Mouse (Mus musculus) heart, postnatal 0 days (tissue): ENCODE data around the gene Pde3a. TPM values are rescaled to one million over a fixed set of nuclear protein-coding genes. Genes with fewer than 3 reads are reported as not detected.

Experiments used
- ATAC-seq: fragments of 200-750 bp; cut with Nextera tagmentation; 2 replicates; pipeline ENCODE4 v1.8.0; 2017; ENCODE audit warnings: low read depth, moderate number of reproducible peaks, moderate library complexity; ENCODE audit not compliant: insufficient read depth
- DNase-seq: peaks from one replicate; pipeline ENCODE4 v3.0.0-alpha.2; 2016; ENCODE audit warnings: low spot score
- H3K27ac ChIP-seq: fragments of 300-500 bp; sonication (generic); 2 replicates; pipeline ENCODE4 v1.5.1; 2014; ENCODE audit warnings: low read depth, mild to moderate bottlenecking
- H3K27me3 ChIP-seq: fragments of 300-500 bp; sonication (generic); 2 replicates; pipeline ENCODE4 v1.6.1; 2014; ENCODE audit warnings: low read length, mixed read lengths; ENCODE audit not compliant: control insufficient read depth, insufficient read depth
- H3K36me3 ChIP-seq: fragments of 300-500 bp; sonication (generic); replicated peaks from 2 replicates; pipeline ENCODE4 v1.6.1; 2014; ENCODE audit warnings: low read length, mixed read lengths; ENCODE audit not compliant: control insufficient read depth, insufficient read depth
- H3K4me1 ChIP-seq: fragments of 300-500 bp; sonication (generic); 2 replicates; pipeline ENCODE4 v1.6.1; 2014; ENCODE audit warnings: antibody characterized with exemption; ENCODE audit not compliant: control insufficient read depth, insufficient read depth
- H3K4me2 ChIP-seq: fragments of 300-500 bp; sonication (generic); 2 replicates; pipeline ENCODE4 v1.6.1; 2014; ENCODE audit warnings: low read depth, mild to moderate bottlenecking, low read length, moderate library complexity
- H3K4me3 ChIP-seq: fragments of 300-500 bp; sonication (generic); 2 replicates; pipeline ENCODE4 v1.5.1; 2014; ENCODE audit warnings: low read depth, low read length
- H3K9ac ChIP-seq: fragments of 300-500 bp; sonication (generic); replicated peaks from 2 replicates; pipeline ENCODE4 v1.6.1; 2014; ENCODE audit warnings: low read depth, low read length, mixed read lengths
- H3K9me3 ChIP-seq: fragments of 300-500 bp; sonication (generic); replicated peaks from 2 replicates; pipeline ENCODE4 v1.6.1; 2016; ENCODE audit warnings: low read length; ENCODE audit not compliant: control insufficient read depth
- CTCF ChIP-seq: IDR thresholded peaks from 2 replicates; pipeline ENCODE4 v1.5.1; 2016; ENCODE audit warnings: antibody characterized with exemption, control low read depth, low read depth
- EP300 ChIP-seq: IDR thresholded peaks from 2 replicates; pipeline ENCODE4 v1.6.1; 2016; ENCODE audit warnings: antibody characterized with exemption, low read depth
- WGBS: fragments of 180-500 bp; shearing (Covaris S2); extraction: QIAGEN DNeasy Blood & Tissue Kit; methylation state at CpG from one replicate; pipeline ENCODE4 v1.1.7; 2014; 5-methylcytosine and 5-hydroxymethylcytosine counted together
- polyA plus RNA-seq: library from polyadenylated mRNA; unstranded; fragments of >200 nt; fragmentation: Nextera tagmentation; extraction: Ambion mirVana; gene quantifications from 2 replicates; pipeline ENCODE4 v1.2.1, GENCODE M21; 2015
- total RNA-seq: library from RNA; depleted of rRNA; stranded (reverse); fragments of >200 nt; gene quantifications from 2 replicates; pipeline ENCODE4 v1.2.3, GENCODE M21; 2014; ENCODE audit warnings: low replicate concordance

Gene Pde3a
- total and polyA plus RNA-seq, 2 experiments from 2014 or later = 8.2 to 42.0 TPM

GRCm38 (mm10) chr6:141381473-141381872, 132.4 kb downstream of the Pde3a start:
- 32% methylated on average over 8 of the region's 8 CpGs for WGBS
- no peaks in the 10 kb centered on the region for H3K9me3 ChIP-seq
- H3K27ac ChIP-seq = peak overlapping the region; percentile 32
- 0 out of 2 replicates have a peak overlapping the region, but pooled peaks have one; percentile 22 for H3K9ac ChIP-seq
- no peaks in the 10 kb centered on the region for H3K27me3 ChIP-seq
- H3K4me3 ChIP-seq = peak overlapping the region; percentile 15; the same call in 1 of the 2 replicates
- no peaks in the 10 kb centered on the region for H3K36me3 ChIP-seq
- peak overlapping the region; percentile 46 for H3K4me2 ChIP-seq
- ATAC-seq = peak; percentile 68
- TF ChIP-seq CTCF = no peak
- TF ChIP-seq EP300 = no peak
- peaks cover 13% of the 10 kb centered on the region for H3K4me1 ChIP-seq
- DNase-seq = peak; percentile 57

GRCm38 (mm10) chr6:141381881-141382370, 132.9 kb downstream of the Pde3a start:
- Histone ChIP-seq H3K4me3 (no peak overlapping the region), H3K4me2 (peak overlapping the region; percentile 46; the same call in 1 of the 2 replicates), H3K36me3 (no peaks in the 10 kb centered on the region), H3K9ac (no peak overlapping the region), H3K27ac (peak overlapping the region; percentile 32; the same call in 1 of the 2 replicates), H3K9me3 (no peaks in the 10 kb centered on the region), H3K4me1 (peaks cover 13% of the 10 kb centered on the region), H3K27me3 (no peaks in the 10 kb centered on the region)
- ATAC-seq (no peak), DNase-seq (no peak)
- 79% methylated on average over 4 of the region's 4 CpGs for WGBS
- no peak for TF ChIP-seq EP300
- TF ChIP-seq CTCF = no peak

GRCm38 (mm10) chr6:141388104-141388503, 139.0 kb downstream of the Pde3a start:
- Histone ChIP-seq H3K27me3 (no peaks in the 10 kb centered on the region), H3K4me2 (0 out of 2 replicates have a peak overlapping the region, but pooled peaks have one; percentile 13), H3K27ac (peak overlapping the region; percentile 6; the same call in 1 of the 2 replicates), H3K36me3 (no peaks in the 10 kb centered on the region), H3K9ac (no peak overlapping the region), H3K9me3 (no peaks in the 10 kb centered on the region), H3K4me1 (peaks cover 4% of the 10 kb centered on the region; the same call in 1 of the 2 replicates), H3K4me3 (no peak overlapping the region)
- TF ChIP-seq CTCF (no peak), EP300 (no peak)
- ATAC-seq = no peak
- WGBS = 45% methylated on average over 5 of the region's 5 CpGs
- no peak for DNase-seq

- TF ChIP-seq CTCF = no peak
- no peak for TF ChIP-seq EP300
- Histone ChIP-seq H3K9ac (no peak overlapping the region), H3K4me3 (no peak overlapping the region), H3K9me3 (no peaks in the 10 kb centered on the region), H3K36me3 (no peaks in the 10 kb centered on the region), H3K27me3 (no peaks in the 10 kb centered on the region), H3K27ac (0 out of 2 replicates have a peak overlapping the region, but pooled peaks have one; percentile 20), H3K4me1 (peaks cover 5% of the 10 kb centered on the region; the same call in 1 of the 2 replicates), H3K4me2 (no peak overlapping the region)
- ATAC-seq (no peak), DNase-seq (no peak)
- WGBS = 56% methylated on average over 3 of the region's 3 CpGs
Measured at GRCm38 (mm10) chr6:141395926-141396325, 146.9 kb downstream of the Pde3a start.

- TF ChIP-seq CTCF (no peak), EP300 (no peak)
Measured at GRCm38 (mm10) chr6:141399411-141399810, 150.3 kb downstream of the Pde3a start.

GRCm38 (mm10) chr6:141403943-141404342, 154.9 kb downstream of the Pde3a start:
- 64% methylated on average over 2 of the region's 2 CpGs for WGBS
- TF ChIP-seq EP300 = no peak
- TF ChIP-seq CTCF = no peak
- DNase-seq = no peak
- Histone ChIP-seq H3K27ac (no peak overlapping the region), H3K27me3 (no peaks in the 10 kb centered on the region), H3K9me3 (no peaks in the 10 kb centered on the region), H3K4me1 (no peaks in the 10 kb centered on the region), H3K4me3 (no peak overlapping the region), H3K36me3 (no peaks in the 10 kb centered on the region), H3K9ac (no peak overlapping the region), H3K4me2 (no peak overlapping the region)
- ATAC-seq = no peak

More at GRCm38 (mm10) chr6:141399411-141399810, 150.3 kb downstream of the Pde3a start:
- Histone ChIP-seq H3K4me3 (no peak overlapping the region), H3K36me3 (no peaks in the 10 kb centered on the region), H3K4me2 (no peak overlapping the region), H3K9ac (no peak overlapping the region), H3K27me3 (no peaks in the 10 kb centered on the region), H3K27ac (no peak overlapping the region), H3K9me3 (no peaks in the 10 kb centered on the region), H3K4me1 (peaks cover 5% of the 10 kb centered on the region; the same call in 1 of the 2 replicates)
- DNase-seq (no peak), ATAC-seq (no peak)
- WGBS = 46% methylated on average over 4 of the region's 4 CpGs
